Mouse (Mus musculus) CH12.LX (cell line): ENCODE measurements around the gene Cldn13. TPM values are rescaled to one million over a fixed set of nuclear protein-coding genes. Genes with fewer than 3 reads are reported as not detected.

Experiments
- DNase-seq: peaks from one replicate; pipeline ENCODE4 v3.0.0-alpha.2; 2013; ENCODE audit errors: extremely low read depth
- H3K27ac ChIP-seq: 2 replicates; pipeline ENCODE4 v1.5.1; 2012; ENCODE audit warnings: low read depth, mild to moderate bottlenecking, control low read depth, moderate library complexity; ENCODE audit not compliant: insufficient read depth
- H3K27me3 ChIP-seq: replicated peaks from 2 replicates; pipeline ENCODE3; 2012; ENCODE audit warnings: inconsistent platforms
- H3K36me3 ChIP-seq, 2 experiments: replicated peaks in 1 of 2; 2 replicates each; pipeline versions ENCODE3 to v1.6.1; 2012; ENCODE audit warnings: inconsistent platforms in 1 of 2, low read length in 1 of 2, mild to moderate bottlenecking in 1 of 2, mixed read lengths in 1 of 2, moderate library complexity in 1 of 2; ENCODE audit not compliant: control insufficient read depth in 1 of 2, insufficient read depth in 1 of 2
- H3K4me1 ChIP-seq, 2 experiments: 2 replicates each; pipeline ENCODE4 v1.6.1; 2012; ENCODE audit warnings: inconsistent platforms in 1 of 2, moderate library complexity in 1 of 2; ENCODE audit not compliant: insufficient read depth in 2 of 2, control insufficient read depth in 1 of 2
- H3K4me2 ChIP-seq: 2 replicates; pipeline ENCODE4 v1.6.1; 2012; ENCODE audit warnings: low read depth, mild to moderate bottlenecking, control low read depth; ENCODE audit not compliant: poor library complexity, insufficient read depth, severe bottlenecking
- H3K4me3 ChIP-seq, 3 experiments: fragments of 150-350 bp in 1 of 3; sonication (generic) in 1 of 3; replicated peaks in 1 of 3; 2 replicates each; pipeline versions ENCODE3 to v1.5.1; 2011 to 2012; ENCODE audit warnings: low read depth in 2 of 3, low read length in 2 of 3, mild to moderate bottlenecking in 2 of 3, moderate library complexity in 2 of 3, control low read depth in 1 of 3, improper control_type of control experiment in 1 of 3, inconsistent platforms in 1 of 3, mixed read lengths in 1 of 3; ENCODE audit not compliant: poor library complexity in 1 of 3
- H3K79me2 ChIP-seq: replicated peaks from 2 replicates; pipeline ENCODE4 v1.6.1; 2012; ENCODE audit warnings: mild to moderate bottlenecking, moderate library complexity; ENCODE audit not compliant: control insufficient read depth, poor library complexity, insufficient read depth, severe bottlenecking; ENCODE audit errors: extremely low read depth
- H3K9ac ChIP-seq: 2 replicates; pipeline ENCODE4 v1.6.1; 2012; ENCODE audit warnings: low read depth, mild to moderate bottlenecking, control low read depth, moderate library complexity; ENCODE audit not compliant: insufficient read depth
- H3K9me3 ChIP-seq: replicated peaks from 2 replicates; pipeline ENCODE3; 2012; ENCODE audit warnings: low read length, inconsistent platforms, mixed read lengths
- CHD1 ChIP-seq: IDR thresholded peaks from 2 replicates; pipeline ENCODE4 v1.6.1; 2012; ENCODE audit warnings: low read depth, low read length, improper control_type of control experiment, inconsistent platforms
- CHD2 ChIP-seq: IDR thresholded peaks from 2 replicates; pipeline ENCODE4 v1.6.1; 2011; ENCODE audit warnings: low read length, improper control_type of control experiment
- ELF1 ChIP-seq: IDR thresholded peaks from 2 replicates; pipeline ENCODE4 v1.6.1; 2014; ENCODE audit warnings: low read depth, mild to moderate bottlenecking, inconsistent platforms, low read length, improper control_type of control experiment
- EP300 ChIP-seq: IDR thresholded peaks from 2 replicates; pipeline ENCODE4 v1.6.1; 2011; ENCODE audit warnings: low read length, improper control_type of control experiment
- GABPA ChIP-seq: IDR thresholded peaks from 2 replicates; pipeline ENCODE4 v1.6.1; 2012; ENCODE audit warnings: low read depth, low read length, improper control_type of control experiment, inconsistent platforms; ENCODE audit not compliant: insufficient replicate concordance
- HCFC1 ChIP-seq: IDR thresholded peaks from 2 replicates; pipeline ENCODE4 v1.6.1; 2012; ENCODE audit warnings: low read depth, mild to moderate bottlenecking, inconsistent platforms, low read length, improper control_type of control experiment
- IRF4 ChIP-seq: IDR thresholded peaks from 2 replicates; pipeline ENCODE4 v1.6.1; 2014; ENCODE audit warnings: low read depth, mild to moderate bottlenecking, inconsistent platforms, low read length, improper control_type of control experiment
- JUN ChIP-seq: IDR thresholded peaks from 2 replicates; pipeline ENCODE4 v1.6.1; 2011; ENCODE audit warnings: low read depth, mild to moderate bottlenecking, low read length, improper control_type of control experiment, moderate library complexity; ENCODE audit not compliant: insufficient read depth
- JUND ChIP-seq: conservative IDR thresholded peaks from 2 replicates; pipeline ENCODE4 v1.6.1; 2011; ENCODE audit warnings: low read depth, low read length, improper control_type of control experiment
- KAT2A ChIP-seq: IDR thresholded peaks from 2 replicates; pipeline ENCODE4 v1.6.1; 2012; ENCODE audit warnings: low read length, improper control_type of control experiment, inconsistent platforms; ENCODE audit not compliant: insufficient replicate concordance
- MAFK ChIP-seq: IDR thresholded peaks from 2 replicates; pipeline ENCODE4 v1.6.1; 2011; ENCODE audit warnings: low read length, improper control_type of control experiment; ENCODE audit not compliant: insufficient replicate concordance
- MAZ ChIP-seq: IDR thresholded peaks from 2 replicates; pipeline ENCODE4 v1.6.1; 2012; ENCODE audit warnings: low read depth, mild to moderate bottlenecking, inconsistent platforms, low read length, improper control_type of control experiment, moderate library complexity
- MXI1 ChIP-seq: IDR thresholded peaks from 2 replicates; pipeline ENCODE4 v1.6.1; 2011; ENCODE audit warnings: mild to moderate bottlenecking, low read depth, low read length, improper control_type of control experiment
- MYC ChIP-seq: IDR thresholded peaks from 2 replicates; pipeline ENCODE4 v1.6.1; 2011; ENCODE audit warnings: low read depth, mild to moderate bottlenecking, improper control_type of control experiment, low read length
- NELFE ChIP-seq: IDR thresholded peaks from 2 replicates; pipeline ENCODE4 v1.6.1; 2011; ENCODE audit warnings: low read depth, low read length, improper control_type of control experiment
- NRF1 ChIP-seq: IDR thresholded peaks from 2 replicates; pipeline ENCODE4 v1.6.1; 2014; ENCODE audit warnings: low read depth, mild to moderate bottlenecking, inconsistent platforms, low read length, improper control_type of control experiment, moderate library complexity
- PAX5 ChIP-seq: IDR thresholded peaks from 2 replicates; pipeline ENCODE4 v1.6.1; 2012; ENCODE audit warnings: low read length, inconsistent platforms, mixed read lengths
- RAD21 ChIP-seq: IDR thresholded peaks from 2 replicates; pipeline ENCODE4 v1.6.1; 2011; ENCODE audit warnings: low read depth, mild to moderate bottlenecking, low read length, improper control_type of control experiment, moderate library complexity
- RCOR1 ChIP-seq: conservative IDR thresholded peaks from 2 replicates; pipeline ENCODE4 v1.6.1; 2012; ENCODE audit warnings: low read depth, mild to moderate bottlenecking, inconsistent platforms, low read length, improper control_type of control experiment
- SIN3A ChIP-seq: IDR thresholded peaks from 2 replicates; pipeline ENCODE4 v1.6.1; 2012; ENCODE audit warnings: low read length, improper control_type of control experiment, inconsistent platforms
- SMC3 ChIP-seq: IDR thresholded peaks from 2 replicates; pipeline ENCODE4 v1.6.1; 2011; ENCODE audit warnings: low read depth, low read length, improper control_type of control experiment
- UBTF ChIP-seq: IDR thresholded peaks from 2 replicates; pipeline ENCODE4 v1.6.1; 2012; ENCODE audit warnings: low read depth, mild to moderate bottlenecking, inconsistent platforms, low read length, improper control_type of control experiment, moderate library complexity
- USF1 ChIP-seq: IDR thresholded peaks from 2 replicates; pipeline ENCODE4 v1.6.1; 2014; ENCODE audit warnings: low read depth, mild to moderate bottlenecking, inconsistent platforms, low read length, improper control_type of control experiment
- ZKSCAN1 ChIP-seq: IDR thresholded peaks from 2 replicates; pipeline ENCODE4 v1.6.1; 2012; ENCODE audit warnings: low read depth, inconsistent platforms, low read length, improper control_type of control experiment, borderline replicate concordance
- ZMIZ1 ChIP-seq: IDR thresholded peaks from 2 replicates; pipeline ENCODE4 v1.6.1; 2012; ENCODE audit warnings: low read depth, mild to moderate bottlenecking, inconsistent platforms, low read length, improper control_type of control experiment
- ZNF384 ChIP-seq: IDR thresholded peaks from 2 replicates; pipeline ENCODE4 v1.6.1; 2012; ENCODE audit warnings: low read depth, low read length, improper control_type of control experiment, inconsistent platforms
- dilution Hi-C: fragments of 300-500 bp; cut with MboI; formaldehyde crosslinking; loops from 2 replicates; pipeline ENCODE4 v1.14.3; 2020; ENCODE audit warnings: low sequenced_read_pairs; ENCODE audit not compliant: extremely low pct_unique_long_range_greater_than_20kb, extremely low pct_ligation_motif_present
- in situ Hi-C: fragments of 300-500 bp; cut with MboI; formaldehyde crosslinking; loops from 3 replicates; pipeline ENCODE4 v1.14.3; 2019; ENCODE audit warnings: low sequenced_read_pairs, low pct_ligation_motif_present, low pct_unique_long_range_greater_than_20kb, mixed read lengths
- polyA plus RNA-seq: library from polyadenylated mRNA; unstranded; fragments of >175 nt; gene quantifications from 2 replicates; pipeline ENCODE4 v1.2.1, GENCODE M21; 2012; ENCODE audit warnings: low read depth; ENCODE audit not compliant: insufficient read length
- total RNA-seq, 2 experiments: library from RNA; depleted of rRNA; stranded (reverse); fragments of 300-350 nt in 1 of 2; fragments of >200 nt in 1 of 2; gene quantifications; 2 replicates each; pipeline ENCODE4 v1.2.3; 2012 to 2014

The Cldn13 gene
- total and polyA plus RNA-seq, 3 experiments, result not detected

DNA sequence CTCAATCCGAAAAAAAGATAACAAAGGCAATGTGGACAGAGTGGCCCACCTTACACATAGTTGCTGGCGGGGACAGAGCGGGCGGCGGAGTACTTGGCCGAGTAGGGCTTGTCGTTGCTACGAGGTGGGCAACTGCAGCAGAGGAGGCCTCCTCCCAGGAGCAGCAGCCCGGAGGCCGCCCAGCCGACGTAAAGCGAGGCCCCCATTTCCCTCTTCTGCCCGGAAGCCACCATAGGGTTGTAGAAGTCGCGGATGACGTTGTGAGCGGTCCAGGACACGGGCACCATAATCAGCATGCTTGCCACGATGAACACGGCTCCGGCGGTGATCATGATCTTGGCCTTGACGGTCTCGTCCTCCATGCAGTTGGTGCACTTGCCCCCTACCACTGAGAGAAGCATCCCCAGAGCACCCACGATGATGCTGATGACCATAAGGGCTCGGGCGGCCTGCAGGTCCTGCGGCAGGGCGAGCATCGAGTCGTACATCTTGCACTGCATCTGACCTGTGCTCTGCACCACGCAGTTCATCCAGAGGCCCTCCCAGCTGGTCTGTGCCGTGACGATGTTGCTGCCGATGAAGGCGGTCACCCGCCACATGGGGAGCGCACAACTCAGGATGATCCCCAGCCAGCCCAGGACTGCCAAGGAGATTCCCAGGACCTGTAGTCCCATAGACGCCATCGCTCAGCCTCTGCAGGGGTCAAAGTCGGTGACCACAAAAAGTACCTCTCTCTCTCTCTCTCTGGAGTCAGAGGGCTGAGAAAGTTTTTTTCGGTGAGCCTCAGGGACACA, 30.9 kb upstream of the Cldn13 start:
- H3K4me2 ChIP-seq, result 0 out of 2 replicates have a peak overlapping the region, but pooled peaks have one; percentile 2
- dilution Hi-C loops, result no loop called here
- no peak overlapping the region for H3K27ac ChIP-seq
- no peaks in the 10 kb centered on the region for H3K9me3 ChIP-seq
- TF ChIP-seq NRF1 (no peak), JUND (no peak), ELF1 (no peak), MXI1 (no peak), JUN (no peak), IRF4 (no peak), ZKSCAN1 (no peak), NELFE (no peak), KAT2A (no peak), ZNF384 (no peak)
- TF ChIP-seq, all 38 proteins: peak for 0
- in situ Hi-C loops, result no loop called here
- H3K4me3 ChIP-seq, result no peak overlapping the region
- peaks cover 16 to 46% of the 10 kb centered on the region in 2 experiments for H3K4me1 ChIP-seq
- H3K36me3 ChIP-seq, result no peaks in the 10 kb centered on the region
- no peak for DNase-seq
- H3K27me3 ChIP-seq, result peaks cover 5% of the 10 kb centered on the region
- no peak overlapping the region for H3K9ac ChIP-seq
- H3K79me2 ChIP-seq, result no peaks in the 10 kb centered on the region

GRCm38 (mm10) chr5:134945266-134945959, 30.1 kb upstream of the Cldn13 start:
- H3K27ac ChIP-seq, result no peak overlapping the region
- H3K27me3 ChIP-seq, result peaks cover 5% of the 10 kb centered on the region
- peaks cover under 1% of the 10 kb centered on the region for H3K9me3 ChIP-seq
- no peak for DNase-seq
- dilution Hi-C loops, result no loop called here
- no peak overlapping the region for H3K9ac ChIP-seq
- H3K36me3 ChIP-seq, result no peaks in the 10 kb centered on the region
- in situ Hi-C loops, result no loop called here
- H3K4me2 ChIP-seq, result no peak overlapping the region
- TF ChIP-seq MXI1 (no peak), KAT2A (no peak), HCFC1 (no peak), ZMIZ1 (no peak), MAZ (no peak), JUND (no peak), MAFK (no peak), MYC (no peak), CHD2 (no peak), GABPA (no peak), SMC3 (no peak), SIN3A (no peak), CHD1 (no peak), UBTF (no peak), EP300 (no peak), RAD21 (no peak), PAX5 (no peak), ELF1 (no peak), RCOR1 (no peak), USF1 (no peak)
- no peaks in the 10 kb centered on the region for H3K79me2 ChIP-seq
- no peak overlapping the region for H3K4me3 ChIP-seq
- H3K4me1 ChIP-seq, result peaks cover 12 to 39% of the 10 kb centered on the region in 2 experiments; a peak in 3 of 4 replicates
